Mouse (Mus musculus) liver, postnatal 0 days (tissue): ENCODE data around the gene Phf20.

Experiments used
- CTCF ChIP-seq: sonication (generic); IDR thresholded peaks from 2 replicates; pipeline ENCODE4 v1.5.1; 2016; ENCODE audit warnings: antibody characterized with exemption, low read depth
- EP300 ChIP-seq: IDR thresholded peaks from 2 replicates; pipeline ENCODE4 v1.6.1; 2016; ENCODE audit warnings: antibody characterized with exemption, low read depth, mild to moderate bottlenecking

DNA sequence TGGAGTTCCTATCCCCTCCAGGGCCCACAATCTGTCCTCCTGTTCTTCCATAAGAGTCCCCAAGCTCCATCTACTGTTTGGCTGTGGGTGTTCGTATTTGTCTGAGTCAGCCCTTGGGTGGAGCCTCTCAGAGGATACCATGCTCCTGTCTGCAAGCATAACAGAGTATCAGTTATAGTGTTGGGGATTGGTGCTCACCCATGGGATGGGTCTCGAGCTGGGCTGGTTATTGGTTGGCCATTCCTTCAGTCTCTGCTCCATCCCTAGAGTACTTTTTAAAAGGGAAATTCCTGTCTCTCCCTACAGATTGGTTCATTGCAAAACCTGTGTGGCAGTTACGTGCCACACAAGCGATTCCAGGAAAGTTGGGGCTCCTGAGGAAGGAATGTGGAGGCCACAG is 152.5 kb downstream of the Phf20 start:
- TF ChIP-seq CTCF (no peak), EP300 (no peak)
